Mouse (Mus musculus) C2C12 (cell line): ENCODE data around the gene Sox13. TPM values are rescaled to one million over a fixed set of nuclear protein-coding genes. Genes with fewer than 3 reads are reported as not detected.

ENCODE experiments used
- H3K27me3 ChIP-seq: one replicate; pipeline ENCODE4 v1.6.1; 2011; ENCODE audit not compliant: control insufficient read depth, insufficient read depth, insufficient read length
- H3K36me3 ChIP-seq: one replicate; pipeline ENCODE4 v1.6.1; 2011; ENCODE audit not compliant: control insufficient read depth, insufficient read depth
- H3K4me3 ChIP-seq: one replicate; pipeline ENCODE4 v1.5.1; 2011; ENCODE audit warnings: mild to moderate bottlenecking, control low read depth; ENCODE audit not compliant: poor library complexity, insufficient read depth, severe bottlenecking
- H3K79me2 ChIP-seq: one replicate; pipeline ENCODE4 v1.6.1; 2011; ENCODE audit not compliant: control insufficient read depth, insufficient read depth
- H3K79me3 ChIP-seq: one replicate; pipeline ENCODE4 v1.6.1; 2011; ENCODE audit warnings: low read depth, control low read depth
- H3ac ChIP-seq: one replicate; pipeline ENCODE3; 2011; ENCODE audit warnings: low read depth; ENCODE audit not compliant: control insufficient read depth, insufficient read length
- CEBPB ChIP-seq: IDR thresholded peaks from one replicate; pipeline ENCODE4 v1.6.1; 2011; ENCODE audit warnings: low read depth, mild to moderate bottlenecking, control low read depth, moderate library complexity
- CTCF ChIP-seq: IDR thresholded peaks from one replicate; pipeline ENCODE4 v1.5.1; 2011; ENCODE audit not compliant: control insufficient read depth, insufficient read depth, insufficient read length
- FOSL1 ChIP-seq: IDR thresholded peaks from one replicate; pipeline ENCODE4 v1.8.0; 2011; ENCODE audit warnings: mild to moderate bottlenecking, low read length; ENCODE audit not compliant: poor library complexity, insufficient read depth, severe bottlenecking
- MAX ChIP-seq: IDR thresholded peaks from one replicate; pipeline ENCODE4 v1.6.1; 2011; ENCODE audit warnings: mild to moderate bottlenecking, control low read depth
- MYOD1 ChIP-seq: IDR thresholded peaks from one replicate; pipeline ENCODE4 v1.6.1; 2011; ENCODE audit warnings: low read depth; ENCODE audit not compliant: control insufficient read depth, insufficient read length
- MYOG ChIP-seq: IDR thresholded peaks from one replicate; pipeline ENCODE4 v1.6.1; 2011; ENCODE audit not compliant: control insufficient read depth, insufficient read length; ENCODE audit errors: extremely low read depth
- USF1 ChIP-seq: IDR thresholded peaks from one replicate; pipeline ENCODE4 v1.6.1; 2011; ENCODE audit warnings: low read depth, mild to moderate bottlenecking, control low read depth, moderate library complexity
- polyA plus RNA-seq: library from polyadenylated mRNA; unstranded; fragments of >200 nt; fragmentation: generic; extraction: Trizol; gene quantifications from one replicate; pipeline ENCODE4 v1.2.1, GENCODE M21; 2012; ENCODE audit warnings: missing spikeins

Sox13 gene
- polyA plus RNA-seq, 1 experiment, result 0.26 TPM

GRCm38 (mm10) chr1:133423166-133423542 is 1.0 kb downstream of the Sox13 start:
- H3K27me3 ChIP-seq, result peaks cover 60% of the 10 kb centered on the region
- no peak for TF ChIP-seq MYOD1
- TF ChIP-seq FOSL1, result no peak
- no peak for TF ChIP-seq CTCF
- no peak for TF ChIP-seq USF1
- no peak for TF ChIP-seq CEBPB
- no peak for TF ChIP-seq MYOG
- TF ChIP-seq MAX, result no peak
- no peaks in the 10 kb centered on the region for H3K79me2 ChIP-seq
- peak overlapping the region; percentile 18 for H3K4me3 ChIP-seq
- peak overlapping the region; percentile 19 for H3ac ChIP-seq
- no peaks in the 10 kb centered on the region for H3K36me3 ChIP-seq
- no peaks in the 10 kb centered on the region for H3K79me3 ChIP-seq

DNA sequence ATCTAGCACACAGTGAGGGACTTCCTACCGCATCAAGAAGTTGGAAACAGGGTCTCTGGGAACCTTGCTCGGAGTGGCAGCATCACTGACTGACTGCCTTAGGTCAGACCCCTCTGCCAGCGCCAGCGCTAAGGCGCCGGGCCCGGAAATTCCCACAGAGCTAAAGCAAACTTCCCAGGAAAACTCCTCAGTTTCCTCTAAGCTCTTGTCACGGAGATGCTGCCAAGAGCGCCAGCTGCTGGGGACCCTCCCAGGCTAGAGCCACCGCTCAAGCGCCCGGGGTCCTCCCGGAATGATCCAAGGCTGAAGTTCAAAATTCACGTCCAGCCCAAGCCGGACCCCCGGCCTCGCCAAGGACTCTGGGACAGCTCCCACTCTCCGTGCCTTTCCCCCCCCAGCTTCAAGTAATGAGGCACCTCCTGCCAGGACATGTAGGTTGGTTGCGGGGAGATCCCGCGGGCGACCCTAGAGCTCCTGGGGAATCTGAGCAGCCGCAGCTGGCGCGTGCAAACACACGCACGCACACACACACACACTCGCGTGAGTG is 1.5 kb downstream of the Sox13 start:
- Histone ChIP-seq H3ac (no peak overlapping the region), H3K79me2 (no peaks in the 10 kb centered on the region), H3K79me3 (no peaks in the 10 kb centered on the region), H3K36me3 (no peaks in the 10 kb centered on the region), H3K27me3 (peaks cover 65% of the 10 kb centered on the region), H3K4me3 (no peak overlapping the region)
- TF ChIP-seq MAX (no peak), CTCF (no peak), MYOD1 (no peak), FOSL1 (no peak), MYOG (no peak), CEBPB (no peak), USF1 (no peak)

- no peaks in the 10 kb centered on the region for H3K36me3 ChIP-seq
- H3K4me3 ChIP-seq, result no peak overlapping the region
- H3K27me3 ChIP-seq, result peaks cover 67% of the 10 kb centered on the region
- TF ChIP-seq MAX (no peak), MYOD1 (no peak), CTCF (no peak), CEBPB (no peak), MYOG (no peak)
- H3ac ChIP-seq, result no peak overlapping the region
- H3K79me2 ChIP-seq, result no peaks in the 10 kb centered on the region
- H3K79me3 ChIP-seq, result no peaks in the 10 kb centered on the region
Observed at GRCm38 (mm10) chr1:133421975-133422570, 2.1 kb downstream of the Sox13 start.

DNA sequence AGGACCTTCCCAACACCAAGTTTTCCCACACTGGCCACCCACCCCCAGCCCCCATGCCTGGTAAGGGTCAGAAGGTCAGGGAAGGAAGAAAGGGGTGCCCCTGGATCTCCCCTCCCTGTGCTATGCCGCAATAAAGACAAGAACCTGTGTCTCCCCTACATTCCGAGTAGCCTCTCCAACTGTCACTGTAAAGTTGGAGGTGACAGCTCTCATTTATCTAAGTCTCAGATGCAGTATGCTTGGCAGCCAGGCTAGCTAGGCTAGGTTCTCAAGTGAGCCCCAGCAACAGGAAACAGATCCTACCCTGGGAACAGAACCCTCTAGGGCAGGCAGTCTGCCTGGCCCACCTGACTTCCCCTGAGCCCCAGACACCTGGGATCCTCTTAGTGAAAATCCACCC is 3.1 kb downstream of the Sox13 start:
- peaks cover 76% of the 10 kb centered on the region for H3K27me3 ChIP-seq
- TF ChIP-seq MAX (no peak), USF1 (no peak), FOSL1 (no peak), CEBPB (no peak), CTCF (no peak), MYOG (no peak)
- H3K79me3 ChIP-seq, result no peaks in the 10 kb centered on the region
- H3K4me3 ChIP-seq, result no peak overlapping the region
- no peaks in the 10 kb centered on the region for H3K36me3 ChIP-seq
- H3K79me2 ChIP-seq, result no peaks in the 10 kb centered on the region
- H3ac ChIP-seq, result no peak overlapping the region

DNA sequence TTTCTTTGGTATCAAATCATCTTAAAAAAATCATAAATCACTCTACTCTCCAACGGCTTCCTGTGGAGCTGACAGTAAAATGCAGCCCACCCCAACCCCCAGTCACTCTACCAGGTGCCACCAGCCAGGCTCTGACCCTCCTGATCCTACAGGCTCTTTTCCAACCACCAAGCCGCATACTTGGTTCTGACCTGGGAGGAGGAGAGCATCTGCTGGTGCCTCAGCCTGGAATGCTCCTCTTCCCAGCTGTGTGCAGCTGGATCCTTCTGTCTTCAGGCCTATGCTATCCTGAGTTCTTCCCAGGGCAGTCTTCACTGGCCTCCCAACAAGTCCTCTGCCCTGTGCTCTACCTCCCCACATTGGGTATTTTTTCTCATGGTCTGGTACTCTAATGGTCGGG is 3.7 kb downstream of the Sox13 start:
- Histone ChIP-seq H3K27me3 (peaks cover 79% of the 10 kb centered on the region), H3K36me3 (no peaks in the 10 kb centered on the region), H3K79me2 (no peaks in the 10 kb centered on the region), H3ac (no peak overlapping the region), H3K79me3 (no peaks in the 10 kb centered on the region), H3K4me3 (no peak overlapping the region)
- TF ChIP-seq CEBPB, result no peak
- TF ChIP-seq MAX, result no peak
- TF ChIP-seq FOSL1, result no peak
- no peak for TF ChIP-seq USF1
- no peak for TF ChIP-seq CTCF
- TF ChIP-seq MYOD1, result no peak
- TF ChIP-seq MYOG, result no peak

GRCm38 (mm10) chr1:133419178-133419834 is 4.9 kb downstream of the Sox13 start:
- Histone ChIP-seq H3K27me3 (peaks cover 78% of the 10 kb centered on the region), H3K79me2 (no peaks in the 10 kb centered on the region), H3K36me3 (no peaks in the 10 kb centered on the region), H3K4me3 (no peak overlapping the region), H3ac (no peak overlapping the region), H3K79me3 (no peaks in the 10 kb centered on the region)
- TF ChIP-seq FOSL1 (no peak), CTCF (no peak), MAX (no peak), USF1 (no peak), MYOD1 (no peak), MYOG (no peak)
